Mouse (Mus musculus): ENCODE results near the gene Tmem203.

DNA sequence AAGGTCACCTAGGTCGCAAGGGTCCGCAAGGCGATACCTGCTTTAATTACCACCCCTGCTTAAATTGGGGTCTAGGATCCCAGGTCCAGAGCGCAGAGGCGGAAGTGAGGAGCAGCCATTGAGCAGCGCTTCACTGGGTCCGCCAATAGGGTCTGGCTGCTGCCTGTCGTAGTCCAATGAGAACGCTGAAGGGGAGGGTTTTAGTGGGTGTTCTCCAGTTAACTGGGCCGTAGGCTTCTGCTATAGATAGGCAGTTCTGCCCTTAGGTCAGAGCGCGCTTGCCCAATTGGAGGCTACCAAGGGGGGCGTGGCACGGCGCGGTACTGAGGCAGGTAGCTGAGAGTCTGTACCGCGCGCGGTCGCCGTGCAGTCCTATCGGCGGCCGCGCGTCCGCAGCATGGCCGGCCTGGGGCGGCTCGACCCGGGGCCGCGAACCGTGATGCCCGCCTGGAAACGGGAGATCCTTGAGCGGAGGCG lies 7.1 kb downstream of the Tmem203 start, which contains the start of gene Tprn:
- TF ChIP-seq MAFK (IDR thresholded peaks at IDR 0.05; ENCODE audit: insufficient read depth, low read depth, low read length), result no peak
- TF ChIP-seq CHD2 (IDR thresholded peaks at IDR 0.05; ENCODE audit: low read depth, low read length), result peak; percentile 91
- TF ChIP-seq HCFC1 (IDR thresholded peaks at IDR 0.05; ENCODE audit: borderline replicate concordance, insufficient read depth, low read length), result no peak
- no peak for TF ChIP-seq ZNF384 (IDR thresholded peaks at IDR 0.05; ENCODE audit: low read depth, low read length)
- TF ChIP-seq ZC3H11A (IDR thresholded peaks at IDR 0.05; ENCODE audit: borderline replicate concordance, low read depth, low read length), result no peak

Measured in ES-E14 (cell line).